Mouse (Mus musculus) lung, postnatal 0 days (tissue): Measurements from ENCODE around the gene Pmm2.
A peak's percentile ranks its signal among the peaks of the same experiment; 100 is the strongest.

Experiments used
- CTCF ChIP-seq: IDR thresholded peaks from 2 replicates; pipeline ENCODE4 v1.5.1; 2016; ENCODE audit warnings: antibody characterized with exemption, mild to moderate bottlenecking
- EP300 ChIP-seq: IDR thresholded peaks from 2 replicates; pipeline ENCODE4 v1.6.1; 2016; ENCODE audit warnings: antibody characterized with exemption, mild to moderate bottlenecking, control low read depth

- TF ChIP-seq CTCF (peak; percentile 89), EP300 (no peak)
Observed at GRCm38 (mm10) chr16:8643855-8644254, 6.4 kb downstream of the Pmm2 start.
